Mouse (Mus musculus): Measurements from ENCODE around the gene Flywch1. TPM values are rescaled to one million over a fixed set of nuclear protein-coding genes. Genes with fewer than 3 reads are reported as not detected.

The Flywch1 gene
- 238 and 243 TPM in 2 replicates for polyA plus RNA-seq (2015; fragmentation: Nextera tagmentation; extraction: Ambion mirVana)

DNA sequence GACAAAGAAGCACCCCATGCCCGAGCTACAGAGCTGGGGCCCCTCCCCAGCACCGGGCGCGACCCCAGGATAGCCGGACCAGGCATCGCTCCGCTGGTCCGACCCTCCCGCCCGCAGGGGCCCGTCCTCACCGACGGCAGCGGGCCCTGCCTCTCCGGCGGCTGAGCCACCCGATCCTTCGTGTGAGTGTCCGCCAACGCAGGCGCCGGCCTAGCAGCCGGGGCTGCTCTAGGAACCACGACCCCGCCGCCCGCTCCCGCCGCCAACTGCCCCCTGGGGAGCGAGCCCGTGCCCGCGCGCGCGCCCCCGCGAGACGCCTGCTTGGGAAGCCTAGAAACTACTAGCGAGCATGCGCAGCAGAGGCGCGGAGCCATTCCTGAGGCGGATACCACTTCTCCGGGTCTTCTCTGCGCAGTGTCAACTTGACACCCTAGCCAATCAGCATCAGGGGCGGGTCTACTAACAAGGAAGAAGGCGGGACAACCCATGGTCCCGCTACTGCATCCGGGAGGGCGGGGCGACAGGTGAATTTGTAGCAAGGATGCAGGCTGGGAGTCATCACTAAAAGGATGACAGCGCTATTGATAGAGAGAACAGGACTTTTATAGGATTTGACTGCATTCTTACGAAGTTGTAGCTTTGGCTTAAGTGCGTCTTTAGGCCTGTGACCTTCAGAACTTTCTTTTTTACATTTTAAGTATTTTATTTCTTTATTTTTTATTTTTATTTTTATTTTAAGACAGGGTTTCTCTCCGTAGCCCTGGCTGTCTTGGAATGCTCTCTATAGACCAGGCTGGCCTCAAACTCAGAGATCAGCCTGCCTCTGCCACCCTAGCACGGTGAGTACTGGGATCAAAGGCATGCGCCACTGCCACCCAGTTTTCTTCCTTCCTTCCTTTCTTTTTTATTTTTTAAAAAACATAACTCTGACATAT is at the start of gene Flywch1:
TSS of gene Flywch1 (minus strand) at position 319 of the 935 bp plus-strand sequence.
- H3K36me3 ChIP-seq = peaks cover 16% of the 10 kb centered on the region
- peak within 1 kb of the TSS; percentile 99 for H3K9ac ChIP-seq (replicated peaks)
- H3K4me2 ChIP-seq (replicated peaks) = peak within 1 kb of the TSS; percentile 65
- H3K4me3 ChIP-seq (replicated peaks) = peak within 1 kb of the TSS; percentile 85
- peak; percentile 98 for ATAC-seq
- H3K27ac ChIP-seq = peak within 1 kb of the TSS; percentile 91
- H3K4me1 ChIP-seq (replicated peaks) = peaks cover 28% of the 10 kb centered on the region
- no peaks in the 10 kb centered on the region for H3K27me3 ChIP-seq
- no peaks in the 10 kb centered on the region for H3K9me3 ChIP-seq
- 3% methylated on average over 58 of the region's 58 CpGs for WGBS

DNA sequence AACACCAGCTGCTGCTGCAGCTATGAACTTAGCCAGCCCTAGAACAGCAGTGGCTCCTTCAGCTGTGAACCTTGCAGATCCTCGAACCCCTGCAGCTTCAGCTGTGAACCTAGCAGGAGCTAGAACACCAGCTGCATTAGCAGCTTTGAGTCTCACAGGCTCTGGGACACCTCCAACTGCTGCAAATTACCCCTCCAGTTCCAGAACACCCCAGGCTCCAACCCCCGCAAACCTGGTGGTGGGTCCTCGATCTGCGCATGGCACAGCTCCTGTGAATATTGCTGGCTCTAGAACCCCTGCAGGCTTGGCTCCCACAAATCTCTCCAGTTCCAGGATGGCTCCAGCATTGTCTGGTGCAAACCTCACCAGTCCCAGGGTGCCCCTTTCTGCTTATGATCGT is 49.3 kb upstream of the Flywch1 start:
- H3K27ac ChIP-seq = no peak overlapping the region
- H3K4me3 ChIP-seq (replicated peaks) = no peak overlapping the region
- 98% methylated on average over 5 of the region's 5 CpGs for WGBS
- H3K27me3 ChIP-seq = no peaks in the 10 kb centered on the region
- peaks cover 100% of the 10 kb centered on the region for H3K36me3 ChIP-seq
- no peak for ATAC-seq
- H3K9me3 ChIP-seq = peaks cover 8% of the 10 kb centered on the region; the same call in 1 of the 2 replicates
- no peak overlapping the region for H3K9ac ChIP-seq (replicated peaks)
- no peak overlapping the region for H3K4me2 ChIP-seq (replicated peaks)
- no peaks in the 10 kb centered on the region for H3K4me1 ChIP-seq (replicated peaks)

DNA sequence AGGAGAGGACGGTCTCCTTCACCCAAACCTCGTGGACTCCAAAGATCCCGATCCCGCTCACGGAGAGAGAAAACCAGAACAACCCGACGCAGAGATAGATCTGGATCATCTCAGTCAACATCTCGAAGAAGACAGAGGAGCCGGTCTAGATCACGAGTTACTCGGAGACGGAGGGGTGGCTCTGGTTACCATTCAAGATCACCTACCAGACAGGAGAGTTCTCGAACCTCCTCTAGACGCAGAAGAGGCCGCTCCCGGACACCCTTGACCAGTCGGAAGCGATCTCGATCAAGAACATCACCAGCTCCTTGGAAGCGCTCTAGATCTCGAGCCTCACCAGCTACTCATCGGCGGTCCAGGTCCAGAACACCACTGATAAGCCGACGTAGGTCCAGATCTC is 47.8 kb upstream of the Flywch1 start:
- H3K36me3 ChIP-seq = peaks cover 100% of the 10 kb centered on the region
- ATAC-seq = no peak
- no peak overlapping the region for H3K27ac ChIP-seq
- no peaks in the 10 kb centered on the region for H3K4me1 ChIP-seq (replicated peaks)
- 98% methylated on average over 25 of the region's 25 CpGs for WGBS
- no peak overlapping the region for H3K4me3 ChIP-seq (replicated peaks)
- no peaks in the 10 kb centered on the region for H3K27me3 ChIP-seq
- no peak overlapping the region for H3K9ac ChIP-seq (replicated peaks)
- no peak overlapping the region for H3K4me2 ChIP-seq (replicated peaks)
- H3K9me3 ChIP-seq = peaks cover 8% of the 10 kb centered on the region; the same call in 1 of the 2 replicates

DNA sequence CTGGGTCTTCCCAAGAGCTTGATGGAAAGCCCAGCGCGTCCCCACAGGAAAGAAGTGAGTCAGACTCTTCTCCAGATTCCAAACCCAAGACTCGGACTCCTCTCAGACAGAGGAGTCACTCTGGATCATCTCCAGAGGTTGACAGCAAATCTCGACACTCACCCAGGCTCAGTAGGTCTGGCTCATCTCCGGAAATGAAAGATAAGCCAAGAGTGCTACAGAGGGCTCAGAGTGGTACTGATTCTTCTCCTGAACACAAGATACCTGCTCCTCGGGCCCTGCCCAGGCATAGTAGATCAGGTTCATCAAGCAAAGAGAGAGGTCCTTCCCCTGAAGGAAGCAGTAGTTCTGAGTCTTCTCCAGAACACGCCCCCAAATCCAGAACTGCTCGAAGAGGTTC is 47.2 kb upstream of the Flywch1 start:
- Histone ChIP-seq H3K4me3 (replicated peaks) (no peak overlapping the region; the same call in 1 of the 2 replicates), H3K4me2 (replicated peaks) (no peak overlapping the region), H3K9ac (replicated peaks) (no peak overlapping the region), H3K27me3 (no peaks in the 10 kb centered on the region), H3K4me1 (replicated peaks) (no peaks in the 10 kb centered on the region), H3K27ac (no peak overlapping the region), H3K9me3 (peaks cover 8% of the 10 kb centered on the region; the same call in 1 of the 2 replicates), H3K36me3 (peaks cover 99% of the 10 kb centered on the region)
- WGBS = 96% methylated on average over 8 of the region's 8 CpGs
- ATAC-seq = no peak

DNA sequence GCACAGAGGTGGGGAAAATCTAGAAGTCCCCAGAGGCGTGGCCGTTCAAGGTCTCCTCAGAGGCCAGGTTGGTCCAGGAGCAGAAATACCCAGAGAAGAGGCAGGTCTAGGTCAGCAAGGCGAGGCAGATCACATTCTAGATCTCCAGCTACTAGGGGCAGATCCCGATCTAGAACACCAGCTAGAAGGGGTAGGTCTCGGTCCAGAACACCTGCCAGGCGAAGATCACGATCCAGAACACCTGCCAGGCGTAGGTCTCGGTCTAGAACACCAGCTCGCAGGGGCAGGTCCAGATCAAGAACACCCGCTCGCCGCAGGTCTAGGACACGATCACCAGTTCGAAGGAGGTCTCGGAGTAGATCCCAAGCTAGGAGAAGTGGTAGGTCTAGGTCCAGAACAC is 44.2 kb upstream of the Flywch1 start:
- peaks cover 96% of the 10 kb centered on the region for H3K36me3 ChIP-seq
- no peak overlapping the region for H3K4me2 ChIP-seq (replicated peaks)
- no peak for ATAC-seq
- no peak overlapping the region for H3K27ac ChIP-seq
- WGBS = over 99% methylated on average over 16 of the region's 16 CpGs
- H3K9ac ChIP-seq (replicated peaks) = no peak overlapping the region
- peaks cover 8% of the 10 kb centered on the region; the same call in 1 of the 2 replicates for H3K9me3 ChIP-seq
- no peak overlapping the region for H3K4me3 ChIP-seq (replicated peaks)
- no peaks in the 10 kb centered on the region for H3K27me3 ChIP-seq
- H3K4me1 ChIP-seq (replicated peaks) = no peaks in the 10 kb centered on the region

DNA sequence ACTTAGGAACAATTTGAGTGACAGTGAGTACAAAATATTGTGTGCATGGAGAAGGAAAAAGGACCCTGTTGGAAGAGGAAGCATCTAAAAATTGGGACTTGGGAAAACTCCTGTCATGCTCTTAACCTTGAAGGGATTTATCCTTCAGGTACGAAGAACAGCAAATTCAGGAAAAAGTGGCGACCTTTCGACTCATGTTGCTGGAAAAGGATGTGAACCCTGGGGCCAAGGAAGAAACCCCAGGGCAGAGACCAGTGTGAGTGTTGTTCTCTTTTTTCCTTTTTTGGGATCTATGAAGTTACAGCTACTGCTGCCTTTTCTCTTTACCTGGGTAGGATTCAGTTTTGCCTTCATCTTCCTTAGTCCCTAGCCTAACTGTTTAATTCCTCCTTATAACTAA is 36.5 kb upstream of the Flywch1 start:
- ATAC-seq = no peak
- Histone ChIP-seq H3K9me3 (no peaks in the 10 kb centered on the region), H3K27ac (no peak overlapping the region), H3K4me3 (replicated peaks) (no peak overlapping the region), H3K36me3 (peaks cover 60% of the 10 kb centered on the region), H3K9ac (replicated peaks) (no peak overlapping the region), H3K4me2 (replicated peaks) (no peak overlapping the region), H3K4me1 (replicated peaks) (peaks cover 37% of the 10 kb centered on the region), H3K27me3 (no peaks in the 10 kb centered on the region)
- WGBS = 96% methylated on average over 3 of the region's 3 CpGs

DNA sequence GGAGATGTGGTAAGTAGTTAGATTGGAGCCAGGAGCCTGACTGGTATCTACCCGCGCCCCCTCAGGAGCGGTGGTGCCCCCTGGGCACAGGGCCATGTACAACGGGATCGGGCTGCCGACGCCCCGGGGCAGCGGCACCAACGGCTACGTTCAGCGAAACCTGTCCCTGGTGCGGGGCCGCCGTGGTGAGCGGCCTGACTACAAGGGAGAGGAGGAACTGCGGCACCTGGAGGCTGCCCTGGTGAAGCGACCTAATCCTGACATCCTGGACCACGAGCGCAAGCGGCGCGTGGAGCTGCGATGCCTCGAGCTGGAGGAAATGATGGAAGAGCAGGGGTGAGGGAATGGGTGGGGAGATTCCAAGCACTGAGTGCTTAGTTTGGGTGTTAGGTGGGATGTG is 35.5 kb upstream of the Flywch1 start:
- Histone ChIP-seq H3K36me3 (peaks cover 51% of the 10 kb centered on the region), H3K4me2 (replicated peaks) (peak overlapping the region; percentile 20), H3K9ac (replicated peaks) (no peak overlapping the region), H3K4me3 (replicated peaks) (0 out of 2 replicates have a peak overlapping the region, but pooled peaks have one; percentile 14), H3K27ac (peak overlapping the region; percentile 30; the same call in 1 of the 2 replicates), H3K27me3 (no peaks in the 10 kb centered on the region), H3K9me3 (no peaks in the 10 kb centered on the region), H3K4me1 (replicated peaks) (peaks cover 37% of the 10 kb centered on the region)
- ATAC-seq = no peak
- 90% methylated on average over 25 of the region's 25 CpGs for whole genome bisulfite sequencing

DNA sequence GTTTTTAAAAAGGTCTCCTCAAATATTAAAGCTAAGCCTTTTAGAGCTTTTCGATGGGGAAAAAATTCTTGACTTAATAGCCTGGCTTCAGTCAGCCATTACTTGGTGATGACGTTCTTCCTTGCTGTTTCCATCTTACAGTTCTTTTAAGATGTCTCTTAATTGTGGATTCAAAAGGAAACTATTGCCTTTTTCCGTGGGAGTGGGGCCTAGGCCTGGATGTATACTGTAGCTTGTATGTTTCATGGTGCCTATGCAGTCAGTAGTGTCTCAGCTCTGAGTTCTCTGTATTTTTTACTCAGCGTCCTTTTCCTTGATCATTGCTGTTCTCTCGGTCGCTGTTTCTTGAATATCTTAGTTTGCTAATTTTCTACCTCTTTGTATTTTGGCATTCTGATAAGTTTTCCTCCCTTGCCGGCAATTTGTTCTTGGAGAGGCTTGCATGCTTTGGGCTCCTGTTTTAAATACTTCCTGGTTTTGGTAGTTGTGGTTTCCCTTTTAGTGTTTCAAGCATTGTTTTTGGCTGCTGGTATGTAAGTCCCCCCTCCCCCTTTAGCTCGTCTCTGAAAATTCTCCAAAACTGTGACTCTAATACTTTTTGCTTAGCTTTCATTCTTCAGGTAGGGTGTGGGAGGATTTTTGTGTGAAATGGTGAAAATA is 33.2 kb upstream of the Flywch1 start:
- Histone ChIP-seq H3K27ac (peak overlapping the region; percentile 99; the same call in 1 of the 2 replicates), H3K27me3 (no peaks in the 10 kb centered on the region)
- 1% methylated on average over 8 of the region's 8 CpGs for WGBS

DNA sequence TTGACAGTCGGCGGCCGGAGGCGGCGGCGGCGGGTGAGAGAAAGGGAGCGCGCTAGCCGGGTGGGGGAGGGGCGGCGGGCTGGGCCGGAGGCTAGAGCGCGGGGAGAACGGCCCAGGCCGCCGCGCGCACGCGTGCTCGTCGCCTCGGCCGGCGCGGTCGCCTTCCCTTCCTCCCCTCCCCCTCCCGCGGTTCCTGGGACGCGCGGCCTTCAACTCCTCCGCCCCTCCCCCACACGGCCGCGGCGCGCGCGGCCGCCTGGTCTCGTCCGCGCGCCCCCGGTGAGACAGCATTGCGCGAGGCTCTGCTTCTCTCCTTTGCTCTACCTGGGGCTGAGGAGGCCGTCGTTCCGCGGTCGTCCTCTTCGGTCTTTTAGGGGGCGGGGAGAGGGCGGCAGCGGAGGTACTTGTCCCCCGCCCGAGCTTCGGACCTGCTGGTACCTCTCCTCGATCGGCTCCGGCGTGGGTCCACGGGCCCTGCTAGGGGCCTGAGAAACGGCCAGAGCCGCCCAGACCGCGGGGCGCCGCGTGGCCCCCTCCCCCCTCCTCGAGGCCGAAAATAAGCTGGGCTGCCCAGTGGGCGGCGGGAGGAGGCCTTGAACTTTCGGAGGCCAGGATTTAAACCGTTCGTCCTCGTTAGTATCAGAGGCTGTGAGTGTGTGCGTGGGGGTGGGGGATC is 32.1 kb upstream of the Flywch1 start:
- Histone ChIP-seq H3K4me2 (replicated peaks) (peak overlapping the region; percentile 96), H3K27me3 (no peaks in the 10 kb centered on the region), H3K36me3 (peaks cover 23% of the 10 kb centered on the region), H3K4me3 (replicated peaks) (peak overlapping the region; percentile 100), H3K9me3 (no peaks in the 10 kb centered on the region), H3K4me1 (replicated peaks) (peaks cover 37% of the 10 kb centered on the region), H3K9ac (replicated peaks) (peak overlapping the region; percentile 97), H3K27ac (peak overlapping the region; percentile 99)
- ATAC-seq = peak; percentile 68
- WGBS = 1% methylated on average over 60 of the region's 83 CpGs

More for the DNA sequence above, 33.2 kb upstream of the Flywch1 start:
- Histone ChIP-seq H3K9me3 (no peaks in the 10 kb centered on the region), H3K4me3 (replicated peaks) (peak overlapping the region; percentile 100), H3K4me1 (replicated peaks) (peaks cover 37% of the 10 kb centered on the region), H3K36me3 (peaks cover 30% of the 10 kb centered on the region), H3K4me2 (replicated peaks) (peak overlapping the region; percentile 96), H3K9ac (replicated peaks) (peak overlapping the region; percentile 97)
- no peak for ATAC-seq

DNA sequence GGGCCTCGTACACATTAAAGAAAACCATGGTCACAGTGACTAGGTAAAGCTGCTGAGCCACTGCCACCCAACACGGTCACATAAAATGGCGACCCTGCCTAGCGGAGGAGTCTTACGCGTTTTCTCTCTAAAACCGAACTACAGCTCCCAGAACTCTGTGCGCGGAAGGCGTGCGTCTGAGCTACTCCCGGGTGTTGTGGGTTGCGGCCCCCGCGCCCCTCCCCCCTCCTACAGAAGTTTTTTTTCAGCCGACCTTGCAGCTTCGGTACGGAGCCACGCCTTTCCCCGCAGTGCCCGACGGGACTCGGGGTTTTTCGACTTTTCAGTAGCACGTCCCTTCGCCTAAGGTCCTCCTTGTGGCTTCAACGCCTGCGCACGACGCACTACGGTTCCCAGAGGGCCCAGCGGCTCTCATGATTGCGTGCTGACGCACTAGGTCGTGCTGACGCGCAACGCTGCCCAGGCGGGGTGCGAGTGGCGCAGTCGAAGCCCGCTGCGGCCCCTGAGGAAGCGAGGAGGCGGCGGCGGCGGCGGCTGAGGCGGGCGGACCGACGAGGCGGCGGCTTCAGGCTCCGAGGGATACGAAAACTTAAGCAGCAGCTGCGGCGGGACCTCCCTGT is 31.5 kb upstream of the Flywch1 start:
- Histone ChIP-seq H3K27ac (peak overlapping the region; percentile 99), H3K9me3 (no peaks in the 10 kb centered on the region), H3K36me3 (peaks cover 16% of the 10 kb centered on the region), H3K4me3 (replicated peaks) (peak overlapping the region; percentile 100), H3K4me1 (replicated peaks) (peaks cover 37% of the 10 kb centered on the region), H3K4me2 (replicated peaks) (peak overlapping the region; percentile 96), H3K9ac (replicated peaks) (peak overlapping the region; percentile 97), H3K27me3 (no peaks in the 10 kb centered on the region)
- peak; percentile 99 for ATAC-seq
- WGBS = 1% methylated on average over 56 of the region's 60 CpGs

DNA sequence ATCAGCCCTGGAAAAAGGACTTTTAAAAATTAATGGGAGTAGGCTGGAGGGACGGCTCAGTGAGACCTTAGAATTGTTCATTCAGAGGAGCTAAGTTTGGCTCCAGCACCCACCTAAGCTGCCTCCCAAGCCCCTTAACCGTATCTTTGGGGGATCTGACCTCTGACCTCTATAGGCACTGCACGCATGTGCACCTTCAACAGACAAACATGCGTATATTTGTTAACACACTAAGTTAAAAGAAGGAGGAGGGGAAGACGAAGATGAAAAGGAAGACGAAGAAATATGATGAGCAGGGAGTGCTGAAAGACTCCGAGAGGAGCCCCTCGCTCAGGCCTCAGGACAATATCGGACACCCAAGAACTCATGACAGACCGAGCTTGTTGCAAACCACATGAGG is 30.2 kb upstream of the Flywch1 start:
- Histone ChIP-seq H3K4me2 (replicated peaks) (no peak overlapping the region), H3K27ac (no peak overlapping the region; the same call in 1 of the 2 replicates), H3K27me3 (no peaks in the 10 kb centered on the region), H3K4me3 (replicated peaks) (no peak overlapping the region), H3K36me3 (peaks cover 6% of the 10 kb centered on the region; the same call in 1 of the 2 replicates), H3K9me3 (no peaks in the 10 kb centered on the region), H3K4me1 (replicated peaks) (peaks cover 26% of the 10 kb centered on the region), H3K9ac (replicated peaks) (no peak overlapping the region)
- WGBS = 93% methylated on average over 10 of the region's 10 CpGs
- ATAC-seq = no peak

All from midbrain, embryonic 13.5 days (tissue).